Mouse (Mus musculus): ENCODE results near the gene Mib2. TPM values are rescaled to one million over a fixed set of nuclear protein-coding genes. Genes with fewer than 3 reads are reported as not detected.

The Mib2 gene
- 90.1 and 92.0 TPM in 2 replicates for polyA plus RNA-seq (2012; rRNA removed)

- WGBS = under 1% methylated on average over 73 of the region's 73 CpGs
- peak within 1 kb of the TSS; percentile 84 for H3K4me3 ChIP-seq (replicated peaks; ENCODE audit: extremely low read depth, low read depth, low read length)
- TF ChIP-seq POLR2A (IDR thresholded peaks at IDR 0.05; ENCODE audit: borderline replicate concordance, extremely low read depth, low read depth, low read length) = 0 out of 2 replicates have a peak, but pooled peaks have one; percentile 46
- no peak for TF ChIP-seq CTCF (IDR thresholded peaks at IDR 0.05; ENCODE audit: insufficient read depth, low read length)
- peak; percentile 97 for DNase-seq
- peaks cover 6% of the 10 kb centered on the region for H3K4me1 ChIP-seq (ENCODE audit: control insufficient read depth, insufficient read depth, low read length)
Observed at GRCm38 (mm10) chr4:155668689-155669597, at the start of gene Mib2. Mib2 (minus strand) TSS chr4:155669198.

- H3K4me1 ChIP-seq (ENCODE audit: control insufficient read depth, insufficient read depth, low read length) = peaks cover 17% of the 10 kb centered on the region
- no peak for DNase-seq
- 29% methylated on average over 6 of the region's 6 CpGs for WGBS
- TF ChIP-seq POLR2A (IDR thresholded peaks at IDR 0.05; ENCODE audit: borderline replicate concordance, extremely low read depth, low read depth, low read length) (no peak), CTCF (IDR thresholded peaks at IDR 0.05; ENCODE audit: insufficient read depth, low read length) (no peak)
- no peak overlapping the region for H3K4me3 ChIP-seq (replicated peaks; ENCODE audit: extremely low read depth, low read depth, low read length)
Observed at GRCm38 (mm10) chr4:155710521-155711252, 41.7 kb upstream of the Mib2 start.

GRCm38 (mm10) chr4:155708988-155709387, 40.0 kb upstream of the Mib2 start:
- Histone ChIP-seq H3K4me1 (ENCODE audit: control insufficient read depth, insufficient read depth, low read length) (peaks cover 17% of the 10 kb centered on the region), H3K4me3 (replicated peaks; ENCODE audit: extremely low read depth, low read depth, low read length) (no peak overlapping the region)
- TF ChIP-seq POLR2A (IDR thresholded peaks at IDR 0.05; ENCODE audit: borderline replicate concordance, extremely low read depth, low read depth, low read length) (no peak), CTCF (IDR thresholded peaks at IDR 0.05; ENCODE audit: insufficient read depth, low read length) (no peak)
- no peak for DNase-seq

- no peak overlapping the region for H3K4me3 ChIP-seq (replicated peaks; ENCODE audit: extremely low read depth, low read depth, low read length)
- WGBS = 50% methylated on average over 2 of the region's 2 CpGs
- TF ChIP-seq POLR2A (IDR thresholded peaks at IDR 0.05; ENCODE audit: borderline replicate concordance, extremely low read depth, low read depth, low read length) (no peak), CTCF (IDR thresholded peaks at IDR 0.05; ENCODE audit: insufficient read depth, low read length) (no peak)
- no peak for DNase-seq
- peaks cover 17% of the 10 kb centered on the region for H3K4me1 ChIP-seq (ENCODE audit: control insufficient read depth, insufficient read depth, low read length)
Observed at GRCm38 (mm10) chr4:155708582-155708981, 39.6 kb upstream of the Mib2 start.

GRCm38 (mm10) chr4:155705592-155705929, 36.6 kb upstream of the Mib2 start:
- H3K4me1 ChIP-seq (ENCODE audit: control insufficient read depth, insufficient read depth, low read length) = peaks cover 10% of the 10 kb centered on the region
- peak overlapping the region; percentile 98 for H3K4me3 ChIP-seq (replicated peaks; ENCODE audit: extremely low read depth, low read depth, low read length)
- no peak for DNase-seq
- under 1% methylated on average over 19 of the region's 19 CpGs for WGBS
- TF ChIP-seq POLR2A (IDR thresholded peaks at IDR 0.05; ENCODE audit: borderline replicate concordance, extremely low read depth, low read depth, low read length) (no peak), CTCF (IDR thresholded peaks at IDR 0.05; ENCODE audit: insufficient read depth, low read length) (no peak)

- DNase-seq = peak; percentile 98
- WGBS = under 1% methylated on average over 83 of the region's 83 CpGs
- H3K4me3 ChIP-seq (replicated peaks; ENCODE audit: extremely low read depth, low read depth, low read length) = peak within 1 kb of the TSS; percentile 98
- TF ChIP-seq CTCF (IDR thresholded peaks at IDR 0.05; ENCODE audit: insufficient read depth, low read length) (no peak), POLR2A (IDR thresholded peaks at IDR 0.05; ENCODE audit: borderline replicate concordance, extremely low read depth, low read depth, low read length) (peak; percentile 78; the same call in 1 of the 2 replicates)
- H3K4me1 ChIP-seq (ENCODE audit: control insufficient read depth, insufficient read depth, low read length) = peaks cover 5% of the 10 kb centered on the region
Observed at GRCm38 (mm10) chr4:155704721-155705591, 36.0 kb upstream of the Mib2 start, which contains the start of gene Ssu72. Ssu72 (plus strand) TSS chr4:155704800.

- DNase-seq = no peak
- 95% methylated on average over 4 of the region's 4 CpGs for WGBS
- Histone ChIP-seq H3K4me1 (ENCODE audit: control insufficient read depth, insufficient read depth, low read length) (peaks cover 5% of the 10 kb centered on the region), H3K4me3 (replicated peaks; ENCODE audit: extremely low read depth, low read depth, low read length) (no peak overlapping the region)
- TF ChIP-seq POLR2A (IDR thresholded peaks at IDR 0.05; ENCODE audit: borderline replicate concordance, extremely low read depth, low read depth, low read length) = no peak
- no peak for TF ChIP-seq CTCF (IDR thresholded peaks at IDR 0.05; ENCODE audit: insufficient read depth, low read length)
Observed at GRCm38 (mm10) chr4:155703425-155703929, 34.5 kb upstream of the Mib2 start.

GRCm38 (mm10) chr4:155700425-155700824, 31.4 kb upstream of the Mib2 start:
- no peak overlapping the region for H3K4me3 ChIP-seq (replicated peaks; ENCODE audit: extremely low read depth, low read depth, low read length)
- no peak for DNase-seq

More at GRCm38 (mm10) chr4:155700425-155700824, 31.4 kb upstream of the Mib2 start:
- peak; percentile 21; the same call in 1 of the 2 replicates for TF ChIP-seq CTCF (IDR thresholded peaks at IDR 0.05; ENCODE audit: insufficient read depth, low read length)
- TF ChIP-seq POLR2A (IDR thresholded peaks at IDR 0.05; ENCODE audit: borderline replicate concordance, extremely low read depth, low read depth, low read length) = no peak
- no peaks in the 10 kb centered on the region; the same call in 1 of the 2 replicates for H3K4me1 ChIP-seq (ENCODE audit: control insufficient read depth, insufficient read depth, low read length)
